ENCODE assay signal across 15 mouse cellular contexts in the genomic region with DNA sequence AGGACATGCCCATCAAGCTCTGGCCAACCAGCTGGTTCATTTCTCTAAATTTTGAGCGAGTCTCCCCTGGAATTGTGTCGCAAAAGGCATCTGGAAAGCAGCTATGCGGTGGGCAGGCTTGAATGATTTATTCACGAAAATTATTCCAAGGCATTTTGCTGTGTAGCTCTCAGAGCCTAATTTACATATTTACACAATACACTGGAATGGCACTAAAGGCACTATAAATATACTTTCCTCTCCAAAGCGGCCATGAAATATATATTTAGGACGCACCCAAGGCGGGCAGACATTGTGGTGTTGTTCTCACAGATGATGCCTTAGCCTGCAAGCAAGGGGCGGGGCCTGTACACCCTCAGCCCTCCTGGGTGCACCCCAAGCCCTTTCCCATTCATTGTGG.
DNase-seq lines count a peak whose midpoint lies in the region; ATAC-seq lines count a peak whose summit lies in the region.
"Had no signal": no experiment of that assay in that cellular context is flagged by ENCODE, and none has a peak within 500 bp of the region (broad histone marks: within the 10 kb centered on the region; RNA-seq: fewer than 3 reads in every experiment).

No protein-coding gene starts in this region.

- no peak overlapping the region for H3K27ac ChIP-seq in forebrain, embryonic 12.5 days
- H3K27ac ChIP-seq in forebrain, embryonic 11.5 days (ENCODE audit: low read depth, low read length): no peak overlapping the region
- peak overlapping the region; percentile 53 for H3K27ac ChIP-seq in hindbrain, embryonic 11.5 days (ENCODE audit: low read depth, low read length)
- H3K27ac ChIP-seq in neural tube, embryonic 15.5 days (replicated peaks): peak overlapping the region; percentile 71

- H3K4me1 ChIP-seq in forebrain, embryonic 12.5 days: peaks cover 30% of the 10 kb centered on the region
- H3K4me1 ChIP-seq in forebrain, embryonic 11.5 days (replicated peaks; ENCODE audit: control insufficient read depth, insufficient read depth, low read length): peaks cover 5% of the 10 kb centered on the region; the same call in 1 of the 2 replicates
- peaks cover 7% of the 10 kb centered on the region for H3K4me1 ChIP-seq in hindbrain, embryonic 11.5 days (replicated peaks; ENCODE audit: control insufficient read depth, insufficient read depth, low read length)
- peaks cover 35% of the 10 kb centered on the region for H3K4me1 ChIP-seq in neural tube, embryonic 15.5 days

- 48% methylated on average over 8 of the region's 8 CpGs for WGBS in forebrain, embryonic 12.5 days
- 71% methylated on average over 8 of the region's 8 CpGs for WGBS in forebrain, embryonic 11.5 days
- 61% methylated on average over 8 of the region's 8 CpGs for WGBS in hindbrain, embryonic 11.5 days
- WGBS in neural tube, embryonic 15.5 days: 25% methylated on average over 8 of the region's 8 CpGs

- peak; percentile 18; the same call in 1 of the 2 replicates for ATAC-seq in forebrain, embryonic 12.5 days (ENCODE audit: low FRiP score)
- ATAC-seq in forebrain, embryonic 11.5 days (replicated peaks; ENCODE audit: low FRiP score): no peak
- ATAC-seq in hindbrain, embryonic 11.5 days (ENCODE audit: low FRiP score): no peak
- ATAC-seq in neural tube, embryonic 15.5 days (ENCODE audit: low FRiP score): peak; percentile 38; the same call in 1 of the 2 replicates

- no peak overlapping the region for H3K4me3 ChIP-seq in forebrain, embryonic 12.5 days (replicated peaks)
- no peak overlapping the region for H3K4me3 ChIP-seq in forebrain, embryonic 11.5 days (ENCODE audit: low read depth, low read length)
- no peak overlapping the region for H3K4me3 ChIP-seq in hindbrain, embryonic 11.5 days (ENCODE audit: low read depth, low read length)
- no peak overlapping the region for H3K4me3 ChIP-seq in neural tube, embryonic 15.5 days (replicated peaks)

- H3K4me2 ChIP-seq in forebrain, embryonic 12.5 days: no peak overlapping the region
- H3K4me2 ChIP-seq in forebrain, embryonic 11.5 days (ENCODE audit: low read depth, low read length, severe bottlenecking): no peak overlapping the region
- no peak overlapping the region for H3K4me2 ChIP-seq in hindbrain, embryonic 11.5 days (replicated peaks; ENCODE audit: low read depth, low read length)
- no peak overlapping the region for H3K4me2 ChIP-seq in neural tube, embryonic 15.5 days

- no peak overlapping the region for H3K9ac ChIP-seq in forebrain, embryonic 12.5 days
- no peak overlapping the region for H3K9ac ChIP-seq in forebrain, embryonic 11.5 days (ENCODE audit: low read length)
- no peak overlapping the region for H3K9ac ChIP-seq in hindbrain, embryonic 11.5 days (ENCODE audit: low read depth, low read length)
- no peak overlapping the region for H3K9ac ChIP-seq in neural tube, embryonic 15.5 days (replicated peaks)

- no peaks in the 10 kb centered on the region for H3K9me3 ChIP-seq in forebrain, embryonic 12.5 days
- no peaks in the 10 kb centered on the region for H3K9me3 ChIP-seq in forebrain, embryonic 11.5 days (ENCODE audit: control insufficient read depth, low read length)
- H3K9me3 ChIP-seq in hindbrain, embryonic 11.5 days (ENCODE audit: control insufficient read depth, low read length): no peaks in the 10 kb centered on the region
- no peaks in the 10 kb centered on the region for H3K9me3 ChIP-seq in neural tube, embryonic 15.5 days (replicated peaks)

- no peaks in the 10 kb centered on the region for H3K36me3 ChIP-seq in forebrain, embryonic 12.5 days (replicated peaks)
- H3K36me3 ChIP-seq in forebrain, embryonic 11.5 days (ENCODE audit: control insufficient read depth, insufficient read depth, low read length): no peaks in the 10 kb centered on the region
- no peaks in the 10 kb centered on the region for H3K36me3 ChIP-seq in hindbrain, embryonic 11.5 days (ENCODE audit: control insufficient read depth, insufficient read depth, low read length)
- no peaks in the 10 kb centered on the region for H3K36me3 ChIP-seq in neural tube, embryonic 15.5 days

- peaks cover 65% of the 10 kb centered on the region for H3K27me3 ChIP-seq in forebrain, embryonic 12.5 days
- peaks cover 21% of the 10 kb centered on the region for H3K27me3 ChIP-seq in forebrain, embryonic 11.5 days (ENCODE audit: control insufficient read depth, insufficient read depth, low read length)
- peaks cover 17% of the 10 kb centered on the region for H3K27me3 ChIP-seq in hindbrain, embryonic 11.5 days (ENCODE audit: control insufficient read depth, insufficient read depth, low read length)
- peaks cover 7% of the 10 kb centered on the region; the same call in 1 of the 2 replicates for H3K27me3 ChIP-seq in neural tube, embryonic 15.5 days (replicated peaks)

- DNase-seq in forebrain, embryonic 11.5 days (ENCODE audit: low spot score): no peak
- DNase-seq in hindbrain, embryonic 11.5 days (ENCODE audit: low spot score): peak; percentile 39
- peak; percentile 30 to 47 for DNase-seq in left cerebral cortex, adult 9 months (ENCODE audit: low spot score in 2 of 2)
- DNase-seq in kidney, postnatal 10 days: no peak
- no peak for DNase-seq in adrenal gland, adult 18-20 months (ENCODE audit: low spot score in 2 of 2)
- DNase-seq in MN1 (ENCODE audit: low spot score): no peak
- DNase-seq: cerebellum, adult 11 months; gastrocnemius, postnatal 25 days; heart, postnatal 10 days; kidney, postnatal 14 days; liver; lung, postnatal 14 days; spleen, adult 18-20 months had no signal

Comparison
In these comparisons a context has a peak if more than half of its experiments do, and no peak if none do; other contexts are left out.
1. ATAC-seq: peak in forebrain, embryonic 12.5 days (single experiment) and neural tube, embryonic 15.5 days (single experiment); none in forebrain, embryonic 11.5 days (single experiment) and hindbrain, embryonic 11.5 days (single experiment).
2. H3K27ac ChIP-seq: peak in hindbrain, embryonic 11.5 days (single experiment) and neural tube, embryonic 15.5 days (single experiment); none in forebrain, embryonic 12.5 days (single experiment) and forebrain, embryonic 11.5 days (single experiment).
3. DNase-seq: peak in hindbrain, embryonic 11.5 days (single experiment) and left cerebral cortex, adult 9 months (2 of 2); none in forebrain, embryonic 11.5 days (single experiment), kidney, postnatal 10 days (single experiment), adrenal gland, adult 18-20 months (0 of 2) and MN1 (single experiment).